Mouse (Mus musculus): ENCODE data around the gene Atp1a3.
A peak's percentile ranks its signal among the peaks of the same experiment; 100 is the strongest.
"Not testable (repeated sequence)": the region's sequence is repeated elsewhere in the genome, so short reads cannot be mapped to it uniquely, and the experiment has no call there.

The Atp1a3 gene

GRCm38 (mm10) chr7:25005421-25006065 lies at the start of gene Atp1a3:
Atp1a3 (minus strand) TSS chr7:25005958.
- peak; percentile 47 for DNase-seq (ENCODE audit: low spot score)

DNA sequence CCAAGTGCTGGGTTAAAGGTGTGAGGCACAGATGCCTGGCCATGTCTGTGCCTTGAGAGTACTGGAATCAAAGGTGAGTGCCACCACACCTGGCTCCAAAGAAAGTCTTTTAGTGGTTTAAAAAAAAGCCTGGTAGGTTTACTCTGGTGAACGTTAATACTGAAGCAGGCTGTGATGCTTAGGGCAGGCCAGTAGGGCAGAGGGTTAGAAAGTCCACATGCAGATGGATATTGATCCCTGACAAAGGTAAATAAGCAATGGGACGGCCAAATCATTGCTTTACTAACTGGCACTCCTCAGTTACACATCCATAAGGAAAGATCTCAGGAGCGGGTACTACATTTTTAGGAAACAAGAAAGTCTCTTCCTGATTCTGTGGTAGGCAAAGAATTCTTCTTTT lies 46.8 kb upstream of the Atp1a3 start:
- no peak for DNase-seq (ENCODE audit: low spot score)

DNA sequence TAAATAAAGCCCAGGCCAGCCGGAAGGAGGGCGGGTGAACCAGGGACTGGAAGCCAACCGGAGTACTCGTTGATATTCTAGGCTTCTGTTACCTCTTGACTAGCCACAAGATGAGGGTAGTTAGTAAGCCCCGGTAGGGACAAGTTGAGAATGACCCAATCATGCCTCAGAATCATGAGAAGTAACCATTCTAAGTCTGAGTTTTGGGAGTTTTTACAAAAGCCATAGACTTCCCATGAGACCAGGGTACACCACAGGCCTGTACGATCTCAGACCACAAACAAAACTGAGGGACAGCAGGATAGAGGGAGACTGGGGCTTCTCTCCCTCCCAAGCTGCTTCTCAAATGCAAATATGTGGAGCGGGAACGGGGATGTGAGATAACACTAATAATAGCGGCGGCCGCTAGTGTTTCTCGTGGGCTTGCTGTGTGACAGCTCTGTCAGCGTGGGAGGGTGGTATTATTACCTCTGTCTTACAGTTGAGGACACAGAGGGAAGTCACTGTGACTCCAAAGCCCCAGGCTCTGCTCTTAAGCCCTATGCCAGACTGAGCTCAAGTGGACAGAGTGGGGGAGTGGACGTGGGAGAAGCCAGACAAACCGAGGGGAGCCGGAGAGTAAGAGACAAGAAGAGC lies 43.7 kb upstream of the Atp1a3 start:
- DNase-seq (ENCODE audit: low spot score): no peak

GRCm38 (mm10) chr7:25047363-25047762 lies 41.6 kb upstream of the Atp1a3 start:
- DNase-seq (ENCODE audit: low spot score): no peak

GRCm38 (mm10) chr7:25044599-25044998 lies 38.8 kb upstream of the Atp1a3 start:
- DNase-seq (ENCODE audit: low spot score): not testable (repeated sequence)

DNA sequence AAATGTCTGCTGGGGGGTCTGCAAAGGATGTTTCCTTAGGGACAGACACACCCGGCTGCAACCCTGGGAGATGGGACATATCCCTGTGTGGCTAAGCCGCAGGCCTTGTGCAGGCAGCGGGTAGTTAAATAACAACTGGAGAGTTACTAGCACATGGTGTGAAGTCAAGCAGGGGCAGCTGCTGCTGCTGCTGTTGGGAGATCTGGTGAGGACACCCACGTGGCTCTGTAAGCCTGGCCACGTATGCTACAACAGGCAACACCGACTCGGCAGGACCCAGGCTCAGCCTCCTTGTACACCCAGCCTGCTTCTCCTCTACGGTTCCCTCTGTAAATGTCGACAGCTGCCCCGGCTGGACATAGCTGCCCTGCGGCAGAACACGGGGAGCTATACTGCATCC lies 36.2 kb upstream of the Atp1a3 start:
- no peak for DNase-seq (ENCODE audit: low spot score)

GRCm38 (mm10) chr7:25035916-25036315 lies 30.2 kb upstream of the Atp1a3 start:
- peak; percentile 84 for DNase-seq (ENCODE audit: low spot score)

DNA sequence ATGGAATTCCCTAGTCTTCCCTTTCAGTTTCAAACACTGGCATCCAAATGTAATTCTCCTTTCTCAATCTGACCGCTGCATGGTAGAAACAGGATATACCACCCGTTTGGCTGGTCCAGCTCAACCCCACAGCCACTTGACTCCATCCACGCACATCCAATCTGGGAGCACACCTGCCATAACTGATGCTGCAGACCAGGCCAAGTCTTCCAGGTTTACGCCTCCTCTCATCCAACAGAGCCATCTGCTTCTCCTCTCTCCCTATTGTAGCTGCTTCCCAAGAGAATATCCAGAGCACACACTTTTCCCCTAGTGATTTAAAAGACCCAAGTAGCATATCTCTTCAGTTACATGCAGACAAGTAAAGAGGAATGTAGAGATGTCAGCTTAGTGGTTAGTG lies 29.0 kb upstream of the Atp1a3 start:
- no peak for DNase-seq (ENCODE audit: low spot score)

DNA sequence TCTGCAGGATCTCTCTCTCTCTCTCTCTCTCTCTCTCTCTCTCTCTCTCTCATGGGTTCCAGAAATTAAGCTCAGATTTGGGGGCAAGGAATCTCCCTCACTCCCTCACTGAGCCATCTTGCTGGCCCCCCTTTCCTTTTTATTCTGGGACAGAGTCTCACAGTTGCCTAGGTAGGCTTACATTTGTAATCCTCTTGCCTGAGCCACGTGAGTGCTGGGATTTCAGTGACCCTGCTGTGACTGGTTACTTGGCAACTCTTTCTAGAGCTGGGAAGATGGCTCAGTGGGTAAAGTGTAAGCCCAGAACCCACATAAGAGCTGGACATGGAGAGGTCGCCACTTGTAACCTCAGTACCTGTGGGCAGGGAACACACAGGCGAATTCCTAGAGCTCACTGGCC lies 25.8 kb upstream of the Atp1a3 start:
- no peak for DNase-seq (ENCODE audit: low spot score)

DNA sequence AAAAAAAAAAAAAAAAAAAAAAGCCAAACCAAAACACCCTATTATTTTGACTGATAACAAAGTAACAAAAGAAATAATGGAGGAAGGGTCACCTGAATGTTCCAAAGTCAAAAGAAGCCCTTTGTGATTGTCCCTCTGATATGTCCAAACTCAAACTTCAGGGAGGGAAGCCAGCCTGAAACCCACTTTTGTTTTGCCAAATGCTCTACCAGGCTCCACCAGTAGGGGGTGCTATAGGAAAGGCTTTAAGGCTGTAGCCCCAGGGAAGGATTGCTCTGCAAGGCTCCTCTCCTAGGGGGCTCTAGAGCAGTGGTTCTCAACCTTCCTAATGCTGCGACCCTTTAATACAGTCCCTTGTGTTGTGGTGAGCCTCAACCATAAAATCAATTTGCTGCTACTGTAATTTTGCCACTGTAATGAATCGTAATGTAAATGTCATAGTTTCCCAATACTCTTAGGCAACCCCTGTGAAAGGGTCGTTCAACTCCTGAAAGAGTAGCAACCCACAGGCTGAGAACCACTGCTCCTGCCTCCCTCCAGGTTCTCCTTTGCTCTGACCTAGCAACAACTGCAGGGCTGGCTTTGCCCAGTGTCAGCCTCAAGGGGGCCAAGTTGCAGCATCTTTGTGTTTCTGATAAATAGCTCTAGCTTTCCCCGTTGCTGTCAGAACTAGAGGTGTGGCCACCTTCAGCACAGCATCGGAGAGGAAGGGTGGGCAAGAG lies 24.4 kb upstream of the Atp1a3 start:
- peak; percentile 93 for DNase-seq (ENCODE audit: low spot score)

DNA sequence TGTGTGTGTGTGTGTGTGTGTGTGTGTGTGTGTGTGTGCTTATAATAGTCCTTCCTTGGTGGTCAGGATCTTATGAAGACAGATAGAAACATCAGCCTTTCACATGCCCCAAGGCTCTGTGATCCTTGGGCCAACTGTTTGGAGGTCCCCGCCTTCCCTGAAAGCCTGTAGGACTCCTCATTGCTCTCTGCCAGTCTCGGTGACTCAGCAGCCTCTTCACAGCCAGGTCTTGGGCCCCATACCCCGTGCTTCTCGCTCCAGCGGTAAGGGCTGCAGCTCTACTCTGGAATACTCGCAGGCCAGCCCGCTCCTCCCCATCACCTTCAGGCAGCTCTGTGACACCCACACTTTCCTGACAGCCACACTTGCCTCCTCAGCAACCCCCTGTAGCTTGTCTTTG lies 20.7 kb upstream of the Atp1a3 start:
- DNase-seq (ENCODE audit: low spot score): no peak

DNA sequence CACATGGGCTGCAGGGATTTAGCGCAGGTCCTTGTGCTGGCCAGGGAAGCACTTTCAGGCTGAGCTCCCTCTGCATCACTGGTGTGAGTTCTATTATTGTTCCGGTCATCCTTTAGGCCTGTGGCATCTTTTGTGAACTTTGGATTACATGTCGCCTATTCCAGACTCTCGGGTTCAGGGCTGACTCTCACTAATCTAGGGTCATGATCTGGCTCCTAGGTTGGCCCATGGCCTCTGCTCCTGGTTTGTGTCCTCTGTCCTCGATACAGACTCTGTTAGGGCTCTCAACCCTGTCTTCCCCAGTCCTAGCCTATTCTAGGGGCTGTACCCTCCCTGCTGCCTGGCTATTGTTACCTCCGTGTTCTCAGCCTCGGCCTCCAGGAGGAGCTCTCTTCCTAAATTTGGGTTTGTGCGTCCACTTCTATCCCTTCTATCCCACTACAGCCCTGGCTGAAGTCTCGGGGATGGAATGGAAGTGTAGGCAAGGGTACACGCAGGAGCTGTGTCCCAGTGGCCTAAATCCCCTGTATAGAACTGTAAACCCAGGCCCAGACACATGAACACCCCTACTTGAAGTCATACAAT lies 20.2 kb upstream of the Atp1a3 start:
- DNase-seq (ENCODE audit: low spot score): peak; percentile 46

DNA sequence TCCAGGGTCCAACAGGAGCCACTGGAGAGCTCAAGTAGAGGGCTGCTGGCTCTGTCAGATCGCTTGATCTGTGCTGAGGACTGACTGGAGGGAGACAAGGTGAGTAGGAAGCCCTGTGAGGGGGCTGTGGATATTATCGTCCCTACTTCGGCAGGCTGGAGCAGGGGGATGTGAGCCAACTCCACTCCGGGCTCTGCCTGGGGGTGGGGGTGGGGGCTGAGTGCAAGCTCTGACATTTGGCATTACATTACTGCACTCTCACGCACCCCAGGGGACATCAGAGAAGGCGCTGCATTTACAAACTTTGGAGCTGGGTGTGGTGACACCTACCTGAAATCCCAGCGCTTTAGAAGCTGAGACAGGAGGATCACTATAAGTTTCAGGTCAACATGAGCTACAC lies 5.8 kb upstream of the Atp1a3 start:
- no peak for DNase-seq (ENCODE audit: low spot score)

DNA sequence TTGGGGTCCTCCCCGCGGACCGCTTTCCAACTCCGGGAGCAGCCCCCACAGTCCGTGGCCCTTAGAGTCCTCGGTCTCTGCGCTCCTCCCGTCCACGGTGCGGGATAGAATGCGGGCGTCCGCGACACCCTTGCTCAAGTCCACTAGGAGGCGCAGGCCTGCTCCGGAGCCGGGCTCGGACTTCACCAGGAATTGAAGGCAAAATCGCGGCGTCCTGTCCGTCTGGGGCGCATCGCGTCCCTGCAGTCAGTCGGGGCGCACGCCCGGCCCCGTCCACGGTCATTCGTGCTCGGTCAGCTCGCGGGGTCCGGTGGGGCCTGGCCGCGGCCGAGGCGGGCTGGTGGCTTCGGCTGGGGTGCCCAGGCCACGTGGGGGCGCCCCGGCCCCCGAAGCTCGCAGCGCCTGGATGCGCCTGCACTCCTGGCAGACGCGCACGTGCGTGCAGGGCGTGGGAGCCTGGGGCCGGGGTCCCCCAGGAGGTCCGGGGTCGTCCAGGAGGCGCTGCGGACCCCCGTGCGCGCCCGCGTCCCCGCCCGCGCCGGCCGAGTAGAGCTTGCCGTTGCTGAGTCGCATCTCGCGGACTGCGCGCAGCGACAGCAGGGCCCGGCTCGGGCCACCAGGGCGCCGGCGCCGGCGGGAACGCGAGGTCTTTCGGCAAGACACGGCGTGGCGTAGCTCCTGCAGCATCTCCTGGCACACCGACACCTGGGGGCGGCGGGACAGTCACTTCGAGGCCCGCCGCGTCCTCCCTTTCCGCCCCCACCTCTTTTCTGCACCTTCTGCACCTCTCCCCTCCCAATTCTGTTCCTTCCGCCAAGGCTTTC lies 4.5 kb upstream of the Atp1a3 start:
- peak; percentile 80 for DNase-seq (ENCODE audit: low spot score)

GRCm38 (mm10) chr7:25009099-25009700 lies 3.4 kb upstream of the Atp1a3 start:
- DNase-seq (ENCODE audit: low spot score): peak; percentile 30

- peak; percentile 86 for DNase-seq (ENCODE audit: low spot score)
These were observed 2.9 kb upstream of the Atp1a3 start for GRCm38 (mm10) chr7:25008635-25009034.

GRCm38 (mm10) chr7:25007609-25008374 lies 2.0 kb upstream of the Atp1a3 start:
- peak; percentile 63 for DNase-seq (ENCODE audit: low spot score)

- no peak for DNase-seq (ENCODE audit: low spot score)
These were observed 1.0 kb upstream of the Atp1a3 start for GRCm38 (mm10) chr7:25006586-25007364.

GRCm38 (mm10) chr7:25006171-25006570 lies 413 bp upstream of the Atp1a3 start:
- DNase-seq (ENCODE audit: low spot score): no peak

DNA sequence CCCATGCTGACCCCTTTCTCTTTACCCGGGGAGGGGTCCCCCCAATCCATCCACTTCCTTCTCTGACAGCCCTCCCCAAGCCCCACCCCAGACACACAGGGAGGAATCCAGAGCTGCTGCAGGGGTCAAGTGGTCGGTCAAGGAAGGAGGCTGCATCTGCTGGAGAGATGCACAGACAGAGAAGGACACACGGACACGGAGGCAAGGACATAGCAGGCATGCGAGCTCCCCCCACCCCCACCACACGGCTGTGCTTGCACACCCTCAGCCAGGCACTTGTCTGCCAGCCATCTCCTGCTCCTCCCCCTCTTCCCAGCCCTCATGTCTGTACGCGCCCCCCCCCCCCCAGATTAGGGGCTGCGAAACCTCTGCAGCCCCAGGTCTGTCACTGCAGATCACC lies 952 bp downstream of the Atp1a3 start:
- DNase-seq (ENCODE audit: low spot score): no peak

All from embryo, embryonic 10.5 days (tissue).